Mouse (Mus musculus): ENCODE measurements around the gene Pde6g. TPM values are rescaled to one million over a fixed set of nuclear protein-coding genes. Genes with fewer than 3 reads are reported as not detected.

Gene Pde6g
- 0.22 TPM in 1 of 2 replicates, not detected in the other for polyA plus RNA-seq (2015; fragmentation: Nextera tagmentation; extraction: Ambion mirVana)

DNA sequence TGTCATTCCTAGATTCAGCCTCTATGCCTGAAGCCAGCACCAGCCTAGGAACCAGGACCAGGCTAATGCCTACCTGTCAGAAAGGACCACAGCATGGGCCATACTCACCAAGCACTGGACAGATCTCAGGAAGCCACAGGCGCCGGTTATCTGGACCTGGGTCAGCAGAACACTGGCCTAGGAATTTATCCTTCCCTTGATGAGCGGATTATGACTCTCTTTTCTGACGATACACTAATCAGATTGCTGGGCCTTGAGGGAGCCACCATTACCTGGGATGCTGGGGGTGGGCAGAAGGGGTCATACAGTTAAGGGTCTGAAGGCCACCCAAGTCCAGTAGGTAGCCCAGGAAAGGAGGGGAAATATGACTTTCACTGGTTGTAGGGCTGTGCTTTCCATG lies at the start of gene Pde6g:
Pde6g (minus strand) TSS at position 195 of the 400 bp plus-strand sequence.
- no peaks in the 10 kb centered on the region for H3K27me3 ChIP-seq (replicated peaks; ENCODE audit: control insufficient read depth, insufficient read depth, low read length)
- no peak within 1 kb of the TSS for H3K4me3 ChIP-seq (ENCODE audit: low read depth, low read length)
- no peaks in the 10 kb centered on the region for H3K4me1 ChIP-seq (replicated peaks; ENCODE audit: control insufficient read depth, insufficient read depth, low read length)
- no peaks in the 10 kb centered on the region; the same call in 1 of the 2 replicates for H3K36me3 ChIP-seq (ENCODE audit: control insufficient read depth, insufficient read depth)
- H3K9ac ChIP-seq (ENCODE audit: low read depth, low read length): no peak within 1 kb of the TSS
- H3K4me2 ChIP-seq (replicated peaks; ENCODE audit: low read depth): no peak within 1 kb of the TSS
- no peaks in the 10 kb centered on the region for H3K9me3 ChIP-seq (ENCODE audit: control insufficient read depth)
- TF ChIP-seq CTCF (IDR thresholded peaks at IDR 0.05; ENCODE audit: low read depth): no peak
- 82% methylated on average over 4 of the region's 4 CpGs for WGBS
- no peak for ATAC-seq
- no peak within 1 kb of the TSS for H3K27ac ChIP-seq (ENCODE audit: low read depth, low read length)

DNA sequence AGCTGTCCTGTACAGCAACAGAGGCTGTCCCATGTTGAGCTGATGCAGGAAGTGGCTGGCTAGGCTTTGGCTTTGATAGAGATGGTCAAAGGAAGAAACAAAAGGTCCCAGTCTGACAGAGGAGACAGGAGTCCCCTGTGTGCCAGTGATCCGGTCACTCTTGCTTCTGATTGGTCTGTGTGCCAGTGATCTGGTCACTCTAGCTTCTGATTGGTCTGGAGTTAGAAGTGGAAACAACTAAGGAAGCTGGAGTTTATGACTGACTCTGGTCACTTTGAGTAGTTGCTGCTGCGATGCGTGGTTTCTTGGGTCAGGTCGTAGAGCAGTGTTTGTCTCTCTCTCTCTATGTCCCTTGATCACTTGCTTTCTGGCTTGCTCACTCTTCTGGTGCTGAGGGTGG lies 48.4 kb upstream of the Pde6g start:
- no peak for ATAC-seq
- no peak overlapping the region for H3K4me3 ChIP-seq (ENCODE audit: low read depth, low read length)
- no peaks in the 10 kb centered on the region for H3K9me3 ChIP-seq (ENCODE audit: control insufficient read depth)
- TF ChIP-seq CTCF (IDR thresholded peaks at IDR 0.05; ENCODE audit: low read depth): no peak
- H3K4me2 ChIP-seq (replicated peaks; ENCODE audit: low read depth): no peak overlapping the region
- H3K4me1 ChIP-seq (replicated peaks; ENCODE audit: control insufficient read depth, insufficient read depth, low read length): 0 out of 2 replicates have a peak, but pooled peaks cover 2% of the 10 kb centered on the region
- peaks cover 23% of the 10 kb centered on the region; the same call in 1 of the 2 replicates for H3K36me3 ChIP-seq (ENCODE audit: control insufficient read depth, insufficient read depth)
- H3K9ac ChIP-seq (ENCODE audit: low read depth, low read length): no peak overlapping the region
- H3K27me3 ChIP-seq (replicated peaks; ENCODE audit: control insufficient read depth, insufficient read depth, low read length): no peaks in the 10 kb centered on the region
- WGBS: 81% methylated on average over 4 of the region's 4 CpGs
- no peak overlapping the region for H3K27ac ChIP-seq (ENCODE audit: low read depth, low read length)

DNA sequence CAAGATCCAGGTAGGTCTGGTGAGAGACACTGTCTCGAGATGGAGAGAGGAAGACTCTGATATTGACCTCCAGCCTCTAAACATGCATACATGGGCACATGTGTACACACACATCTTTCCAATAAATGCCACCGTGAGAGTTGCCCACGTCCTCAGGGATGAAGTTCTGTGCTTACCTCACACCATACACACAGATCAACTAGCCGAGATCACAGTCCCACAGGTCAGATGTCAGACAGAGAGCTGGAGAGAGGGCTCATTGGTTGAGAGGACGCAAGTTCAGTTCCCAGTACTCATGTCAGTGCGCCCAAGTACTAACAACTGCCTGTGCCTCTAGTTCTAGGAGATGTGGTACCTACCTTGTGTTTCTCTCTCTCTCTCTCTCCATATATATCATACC lies 47.7 kb upstream of the Pde6g start:
- no peak for ATAC-seq
- 64% methylated on average over 6 of the region's 6 CpGs for WGBS
- Histone ChIP-seq H3K27ac (ENCODE audit: low read depth, low read length) (no peak overlapping the region), H3K4me3 (ENCODE audit: low read depth, low read length) (no peak overlapping the region), H3K36me3 (ENCODE audit: control insufficient read depth, insufficient read depth) (peaks cover 30% of the 10 kb centered on the region; the same call in 1 of the 2 replicates), H3K9ac (ENCODE audit: low read depth, low read length) (no peak overlapping the region), H3K9me3 (ENCODE audit: control insufficient read depth) (no peaks in the 10 kb centered on the region), H3K4me2 (replicated peaks; ENCODE audit: low read depth) (no peak overlapping the region), H3K4me1 (replicated peaks; ENCODE audit: control insufficient read depth, insufficient read depth, low read length) (0 out of 2 replicates have a peak, but pooled peaks cover 2% of the 10 kb centered on the region), H3K27me3 (replicated peaks; ENCODE audit: control insufficient read depth, insufficient read depth, low read length) (no peaks in the 10 kb centered on the region)
- no peak for TF ChIP-seq CTCF (IDR thresholded peaks at IDR 0.05; ENCODE audit: low read depth)

DNA sequence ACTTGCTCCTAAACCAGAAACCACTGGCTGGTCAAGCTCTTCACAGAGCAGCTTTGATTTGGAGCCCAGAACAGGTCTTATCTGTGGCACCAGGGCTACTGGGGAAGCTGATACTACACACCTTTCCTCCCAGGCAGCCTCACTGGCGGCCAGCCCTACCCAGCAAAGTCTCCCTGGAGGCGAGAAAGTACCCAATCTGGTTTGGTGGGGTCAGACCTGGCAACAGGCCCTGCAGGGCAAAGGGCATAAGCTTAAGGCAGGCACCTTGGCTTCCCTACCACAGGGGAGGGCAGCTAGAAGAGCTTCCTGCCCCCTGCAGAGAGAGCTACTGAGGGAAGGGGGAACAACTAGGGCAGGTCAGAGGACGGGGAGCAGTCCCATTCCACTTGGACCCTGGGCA lies 47.1 kb upstream of the Pde6g start:
- Histone ChIP-seq H3K4me1 (replicated peaks; ENCODE audit: control insufficient read depth, insufficient read depth, low read length) (0 out of 2 replicates have a peak, but pooled peaks cover 2% of the 10 kb centered on the region), H3K9me3 (ENCODE audit: control insufficient read depth) (no peaks in the 10 kb centered on the region), H3K4me3 (ENCODE audit: low read depth, low read length) (no peak overlapping the region), H3K27me3 (replicated peaks; ENCODE audit: control insufficient read depth, insufficient read depth, low read length) (no peaks in the 10 kb centered on the region), H3K27ac (ENCODE audit: low read depth, low read length) (no peak overlapping the region), H3K36me3 (ENCODE audit: control insufficient read depth, insufficient read depth) (peaks cover 36% of the 10 kb centered on the region; the same call in 1 of the 2 replicates), H3K4me2 (replicated peaks; ENCODE audit: low read depth) (0 out of 2 replicates have a peak overlapping the region, but pooled peaks have one; percentile 32), H3K9ac (ENCODE audit: low read depth, low read length) (no peak overlapping the region)
- peak; percentile 73 for ATAC-seq
- TF ChIP-seq CTCF (IDR thresholded peaks at IDR 0.05; ENCODE audit: low read depth): no peak
- 4% methylated on average over 3 of the region's 3 CpGs for WGBS

DNA sequence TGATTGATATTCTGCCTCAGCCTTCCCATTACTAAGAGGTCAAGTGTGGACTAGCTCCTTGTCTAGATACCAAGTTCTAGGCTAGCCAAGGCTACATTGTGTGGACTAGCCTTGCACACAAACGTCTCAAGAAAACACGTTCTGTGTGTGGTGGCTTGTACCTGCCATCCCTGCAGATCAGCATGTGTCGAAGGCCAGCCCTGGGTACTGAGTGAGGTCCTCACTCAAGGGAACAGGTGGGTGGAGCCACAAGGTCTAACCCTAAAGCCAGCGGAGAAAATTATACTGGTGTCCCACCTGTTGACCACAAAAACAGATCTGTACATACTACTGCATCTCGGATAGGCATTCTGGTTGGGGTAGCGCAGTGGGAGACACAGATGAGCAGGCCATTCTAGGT lies 46.6 kb upstream of the Pde6g start:
- H3K27me3 ChIP-seq (replicated peaks; ENCODE audit: control insufficient read depth, insufficient read depth, low read length): no peaks in the 10 kb centered on the region
- H3K4me3 ChIP-seq (ENCODE audit: low read depth, low read length): no peak overlapping the region
- no peak overlapping the region for H3K27ac ChIP-seq (ENCODE audit: low read depth, low read length)
- H3K36me3 ChIP-seq (ENCODE audit: control insufficient read depth, insufficient read depth): peaks cover 41% of the 10 kb centered on the region
- no peak overlapping the region for H3K9ac ChIP-seq (ENCODE audit: low read depth, low read length)
- no peaks in the 10 kb centered on the region for H3K9me3 ChIP-seq (ENCODE audit: control insufficient read depth)
- 0 out of 2 replicates have a peak overlapping the region, but pooled peaks have one; percentile 32 for H3K4me2 ChIP-seq (replicated peaks; ENCODE audit: low read depth)
- ATAC-seq: 0 out of 2 replicates have a peak, but pooled peaks have one; percentile 14
- 62% methylated on average over 6 of the region's 6 CpGs for WGBS
- 0 out of 2 replicates have a peak, but pooled peaks cover 2% of the 10 kb centered on the region for H3K4me1 ChIP-seq (replicated peaks; ENCODE audit: control insufficient read depth, insufficient read depth, low read length)
- no peak for TF ChIP-seq CTCF (IDR thresholded peaks at IDR 0.05; ENCODE audit: low read depth)

DNA sequence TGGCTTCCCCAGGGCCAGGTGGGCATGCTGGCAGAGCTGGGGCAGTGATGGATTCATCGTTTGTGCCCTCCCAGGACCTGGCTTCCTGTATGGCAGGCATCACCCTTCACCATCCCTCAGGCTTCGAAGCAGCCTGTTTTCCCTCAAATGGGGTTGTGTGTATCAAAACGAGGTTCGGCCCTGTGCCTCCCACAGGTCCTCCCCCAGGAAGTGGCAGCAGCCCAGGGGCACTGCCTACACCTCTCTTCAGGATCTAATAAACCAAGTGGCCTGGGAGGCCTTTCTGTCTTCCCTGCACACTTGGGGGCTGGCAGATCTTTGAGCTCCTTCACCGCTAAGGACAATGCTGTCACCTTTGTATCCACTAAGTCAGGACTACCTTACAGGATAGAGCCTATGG lies 45.6 kb upstream of the Pde6g start:
- Histone ChIP-seq H3K36me3 (ENCODE audit: control insufficient read depth, insufficient read depth) (peaks cover 51% of the 10 kb centered on the region), H3K9ac (ENCODE audit: low read depth, low read length) (no peak overlapping the region), H3K9me3 (ENCODE audit: control insufficient read depth) (no peaks in the 10 kb centered on the region), H3K4me3 (ENCODE audit: low read depth, low read length) (no peak overlapping the region), H3K27ac (ENCODE audit: low read depth, low read length) (no peak overlapping the region), H3K4me1 (replicated peaks; ENCODE audit: control insufficient read depth, insufficient read depth, low read length) (0 out of 2 replicates have a peak, but pooled peaks cover 7% of the 10 kb centered on the region), H3K27me3 (replicated peaks; ENCODE audit: control insufficient read depth, insufficient read depth, low read length) (no peaks in the 10 kb centered on the region), H3K4me2 (replicated peaks; ENCODE audit: low read depth) (no peak overlapping the region)
- TF ChIP-seq CTCF (IDR thresholded peaks at IDR 0.05; ENCODE audit: low read depth): no peak
- 86% methylated on average over 5 of the region's 5 CpGs for WGBS
- ATAC-seq: no peak

All from intestine, postnatal 0 days (tissue).